Mouse (Mus musculus) brain, embryonic 14.5 days (tissue): Measurements from ENCODE around the gene Acad11. TPM values are rescaled to one million over a fixed set of nuclear protein-coding genes. Genes with fewer than 3 reads are reported as not detected.

Experiments used
- DNase-seq: peaks from one replicate; pipeline ENCODE4 v3.0.0-alpha.2; 2011; ENCODE audit warnings: low read depth
- CTCF ChIP-seq: fragments of 200-500 bp; IDR thresholded peaks from 2 replicates; pipeline ENCODE4 v1.5.1; 2012; ENCODE audit warnings: inconsistent platforms, mild to moderate bottlenecking, moderate library complexity, borderline replicate concordance; ENCODE audit not compliant: insufficient read depth, insufficient read length; ENCODE audit errors: extremely low read depth
- POLR2A ChIP-seq: fragments of 200-500 bp; IDR thresholded peaks from 2 replicates; pipeline ENCODE4 v1.6.1; 2012; ENCODE audit warnings: mild to moderate bottlenecking, inconsistent platforms, borderline replicate concordance; ENCODE audit not compliant: poor library complexity, insufficient read depth, insufficient read length, severe bottlenecking; ENCODE audit errors: extremely low read depth
- polyA plus RNA-seq: library from polyadenylated mRNA; depleted of rRNA; stranded (reverse); fragments of >200 nt; gene quantifications from 2 replicates; pipeline ENCODE4 v1.2.3, GENCODE M21; 2012

Acad11 gene
- polyA plus RNA-seq, 1 experiment, result 8.1 TPM

GRCm38 (mm10) chr9:104040362-104040761 is 22.8 kb upstream of the Acad11 start, which contains the start of gene Gm28305:
Gm28305 (plus strand) TSS chr9:104040662.
- DNase-seq, result no peak
- no peak for TF ChIP-seq CTCF
- no peak for TF ChIP-seq POLR2A

GRCm38 (mm10) chr9:104043676-104044075 is 19.5 kb upstream of the Acad11 start:
- TF ChIP-seq POLR2A, result no peak
- TF ChIP-seq CTCF, result no peak
- DNase-seq, result no peak

DNA sequence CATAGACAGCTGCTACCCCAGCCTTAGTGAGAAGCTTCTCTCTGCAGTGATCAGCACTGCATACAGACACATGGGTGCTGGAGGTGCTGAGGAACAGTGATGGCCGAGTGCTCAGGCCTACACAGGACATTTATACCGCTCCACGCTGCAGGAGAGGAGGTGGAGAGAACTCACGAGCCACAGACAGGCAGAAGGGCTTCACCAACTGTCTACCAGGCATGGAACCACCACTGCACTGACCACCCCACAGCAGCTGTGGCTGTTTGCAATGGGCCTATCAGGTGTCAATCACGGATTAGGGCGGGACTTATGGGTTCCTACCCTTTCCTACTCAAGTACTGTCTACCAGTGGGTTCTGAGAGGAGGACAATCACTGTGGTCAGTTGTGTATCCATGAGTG is 12.1 kb upstream of the Acad11 start:
- no peak for DNase-seq
- TF ChIP-seq POLR2A, result no peak
- TF ChIP-seq CTCF, result no peak

GRCm38 (mm10) chr9:104062430-104063243 is 540 bp upstream of the Acad11 start, which contains the start of gene Uba5:
Uba5 (minus strand) TSS chr9:104063134.
- no peak for DNase-seq

GRCm38 (mm10) chr9:104064571-104064970 is 1.4 kb downstream of the Acad11 start:
- TF ChIP-seq POLR2A (no peak), CTCF (no peak)
- DNase-seq, result no peak

More at GRCm38 (mm10) chr9:104062430-104063243, 540 bp upstream of the Acad11 start, which contains the start of gene Uba5:
- TF ChIP-seq POLR2A (peak; percentile 55; the same call in 1 of the 2 replicates), CTCF (no peak)

- DNase-seq, result no peak
- TF ChIP-seq POLR2A (no peak), CTCF (no peak)
Measured at GRCm38 (mm10) chr9:104070241-104070640, 7.1 kb downstream of the Acad11 start.

GRCm38 (mm10) chr9:104070863-104071604 is 7.9 kb downstream of the Acad11 start:
- no peak for DNase-seq
- no peak for TF ChIP-seq POLR2A
- TF ChIP-seq CTCF, result no peak

GRCm38 (mm10) chr9:104075808-104076207 is 12.6 kb downstream of the Acad11 start:
- DNase-seq, result peak; percentile 28
- TF ChIP-seq CTCF (peak; percentile 34; the same call in 1 of the 2 replicates), POLR2A (no peak)

- TF ChIP-seq POLR2A (no peak), CTCF (no peak)
- DNase-seq, result no peak
Measured at GRCm38 (mm10) chr9:104078780-104079179, 15.6 kb downstream of the Acad11 start.

GRCm38 (mm10) chr9:104079379-104079778 is 16.2 kb downstream of the Acad11 start:
- TF ChIP-seq CTCF (peak; percentile 65), POLR2A (no peak)
- peak; percentile 51 for DNase-seq

GRCm38 (mm10) chr9:104080038-104080437 is 16.9 kb downstream of the Acad11 start:
- no peak for DNase-seq
- no peak for TF ChIP-seq CTCF
- TF ChIP-seq POLR2A, result no peak

DNA sequence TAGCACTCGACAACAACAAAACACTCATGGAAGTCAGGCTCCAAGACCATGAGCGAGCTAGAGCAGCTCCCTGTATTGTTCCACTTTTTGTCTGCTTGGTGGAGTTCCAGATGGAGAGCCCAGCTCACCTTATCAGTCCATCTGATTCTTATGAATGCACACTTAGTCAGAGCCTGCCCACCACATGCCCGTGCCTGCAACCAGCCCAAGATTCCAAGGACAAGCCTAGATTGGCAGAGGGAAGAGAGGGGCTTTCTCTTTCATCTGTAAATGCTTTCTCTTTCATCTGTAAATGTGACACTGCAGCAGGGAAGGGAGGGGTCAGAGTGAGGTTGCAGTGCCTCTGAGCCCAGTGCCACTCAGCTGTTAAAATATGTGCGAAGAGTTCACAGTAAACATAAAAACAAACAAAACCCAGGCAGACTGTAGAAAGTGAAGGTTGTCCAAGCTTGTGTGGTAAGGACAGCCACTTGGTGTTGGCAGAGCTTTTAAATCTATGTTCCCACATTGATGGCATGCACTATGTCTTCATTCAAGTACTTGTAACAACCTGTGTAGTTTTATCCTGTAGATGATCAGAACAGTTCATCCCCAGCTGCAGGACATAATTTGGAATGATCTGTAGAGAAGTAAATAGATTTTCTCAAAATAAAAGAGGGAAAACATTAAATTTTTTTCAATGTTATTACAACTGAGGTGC is 22.7 kb downstream of the Acad11 start:
- no peak for TF ChIP-seq POLR2A
- TF ChIP-seq CTCF, result no peak
- no peak for DNase-seq
